ENCODE assay signal across 9 mouse cellular contexts in the genomic region with DNA sequence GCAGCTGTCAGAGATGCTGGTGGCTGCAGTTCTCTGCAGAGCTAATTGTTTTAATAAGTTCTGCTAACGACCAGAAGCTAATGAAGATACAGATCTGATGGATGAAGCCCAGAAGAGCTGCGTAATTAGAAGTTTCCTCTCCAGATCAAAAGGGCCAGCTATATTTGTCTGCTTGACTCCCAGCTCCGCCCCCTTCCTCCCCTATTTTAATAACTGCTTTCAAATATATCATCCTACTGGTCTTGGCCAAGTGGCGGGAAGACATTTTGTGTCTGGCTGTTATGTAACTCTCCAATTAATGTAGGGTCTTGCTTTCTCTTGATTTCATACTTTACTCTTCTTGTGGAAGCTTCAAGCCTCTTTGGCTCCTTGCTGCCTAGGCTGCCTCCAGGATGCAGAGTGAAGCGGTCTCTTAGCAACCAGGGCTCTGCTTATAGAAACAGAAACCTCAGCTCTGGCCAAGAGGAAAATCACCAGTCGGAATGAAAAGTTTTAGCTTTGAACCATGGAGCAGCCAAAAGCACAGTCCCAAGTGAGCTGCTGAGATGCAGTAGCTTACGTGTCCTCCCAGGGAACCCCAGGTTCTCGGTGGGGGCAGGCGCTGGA.
DNase-seq lines count a peak whose midpoint lies in the region; ATAC-seq lines count a peak whose summit lies in the region.
"Had no signal": no experiment of that assay in that cellular context is flagged by ENCODE, and none has a peak within 500 bp of the region (broad histone marks: within the 10 kb centered on the region; RNA-seq: fewer than 3 reads in every experiment).

No protein-coding gene starts in this region.

- H3K27me3 ChIP-seq in embryonic facial prominence, embryonic 14.5 days (replicated peaks; ENCODE audit: control insufficient read depth, insufficient read depth, low read length): no peaks in the 10 kb centered on the region

- H3K9me3 ChIP-seq in embryonic facial prominence, embryonic 14.5 days (ENCODE audit: control insufficient read depth, low read length): no peaks in the 10 kb centered on the region

- peak; percentile 82 for ATAC-seq in embryonic facial prominence, embryonic 14.5 days (ENCODE audit: low read depth)
- peak; percentile 59 to 60; a peak in 2 of 4 replicates for ATAC-seq in hematopoietic stem cell, adult 5-6 weeks (replicated peaks in 1 of 2; ENCODE audit: insufficient read depth in 1 of 2, low FRiP score in 2 of 2, low TSS enrichment in 1 of 2, low read depth in 1 of 2, poor library complexity in 2 of 2, severe bottlenecking in 2 of 2)

- 54% methylated on average over 9 of the region's 9 CpGs for WGBS in embryonic facial prominence, embryonic 14.5 days

- H3K9ac ChIP-seq in embryonic facial prominence, embryonic 14.5 days (ENCODE audit: low read depth, low read length): no peak overlapping the region

- no peaks in the 10 kb centered on the region for H3K36me3 ChIP-seq in embryonic facial prominence, embryonic 14.5 days (ENCODE audit: control insufficient read depth, insufficient read depth, low read length)

- intact Hi-C loops in gastrocnemius, postnatal 14 days (cut with DNase I; ENCODE audit: low total_unique reads): no loop called here
- intact Hi-C loops in left cerebral cortex, postnatal 14 days (cut with DNase I): loop anchor here (5.0 kb wide), 3 partner anchors 42 to 63 kb away; no protein-coding TSS in a partner anchor

- no peak overlapping the region for H3K4me2 ChIP-seq in embryonic facial prominence, embryonic 14.5 days (ENCODE audit: low read depth, low read length)

- peaks cover 4% of the 10 kb centered on the region for H3K4me1 ChIP-seq in embryonic facial prominence, embryonic 14.5 days (ENCODE audit: control insufficient read depth, insufficient read depth, low read length)

- H3K27ac ChIP-seq in embryonic facial prominence, embryonic 14.5 days (replicated peaks; ENCODE audit: low read depth, low read length): no peak overlapping the region
- H3K27ac ChIP-seq: macrophage had no signal

- no peak overlapping the region for H3K4me3 ChIP-seq in embryonic facial prominence, embryonic 14.5 days (ENCODE audit: low read depth, low read length)

- peak; percentile 14 for DNase-seq in gastrocnemius, postnatal 14 days
- no peak for DNase-seq in gastrocnemius, adult 8-10 months (ENCODE audit: low spot score in 2 of 2)
- DNase-seq in embryonic facial prominence, embryonic 14.5 days (ENCODE audit: low spot score): peak; percentile 87
- DNase-seq in left cerebral cortex, postnatal 14 days (ENCODE audit: low spot score in 2 of 2): peak; percentile 71
- DNase-seq in right cerebral cortex, adult 18-20 months: peak; percentile 87
- no peak for DNase-seq in thymus, postnatal 10 days (ENCODE audit: low spot score in 2 of 2)
- DNase-seq in urinary bladder, adult 18-20 months (ENCODE audit: low spot score in 2 of 2): no peak

Comparison
In these comparisons a context has a peak if more than half of its experiments do, and no peak if none do; other contexts are left out.
1. DNase-seq: peak in gastrocnemius, postnatal 14 days (single experiment), embryonic facial prominence, embryonic 14.5 days (single experiment), left cerebral cortex, postnatal 14 days (2 of 2) and right cerebral cortex, adult 18-20 months (single experiment); none in gastrocnemius, adult 8-10 months (0 of 2), thymus, postnatal 10 days (0 of 2) and urinary bladder, adult 18-20 months (0 of 2).